Mouse (Mus musculus) heart, postnatal 0 days (tissue): ENCODE measurements around the gene Adcy1. TPM values are rescaled to one million over a fixed set of nuclear protein-coding genes. Genes with fewer than 3 reads are reported as not detected.

ENCODE experiments used
- ATAC-seq: fragments of 200-750 bp; cut with Nextera tagmentation; 2 replicates; pipeline ENCODE4 v1.8.0; 2017; ENCODE audit warnings: low read depth, moderate number of reproducible peaks, moderate library complexity; ENCODE audit not compliant: insufficient read depth
- DNase-seq: peaks from one replicate; pipeline ENCODE4 v3.0.0-alpha.2; 2016; ENCODE audit warnings: low spot score
- H3K27ac ChIP-seq: fragments of 300-500 bp; sonication (generic); 2 replicates; pipeline ENCODE4 v1.5.1; 2014; ENCODE audit warnings: low read depth, mild to moderate bottlenecking
- H3K27me3 ChIP-seq: fragments of 300-500 bp; sonication (generic); 2 replicates; pipeline ENCODE4 v1.6.1; 2014; ENCODE audit warnings: low read length, mixed read lengths; ENCODE audit not compliant: control insufficient read depth, insufficient read depth
- H3K36me3 ChIP-seq: fragments of 300-500 bp; sonication (generic); replicated peaks from 2 replicates; pipeline ENCODE4 v1.6.1; 2014; ENCODE audit warnings: low read length, mixed read lengths; ENCODE audit not compliant: control insufficient read depth, insufficient read depth
- H3K4me1 ChIP-seq: fragments of 300-500 bp; sonication (generic); 2 replicates; pipeline ENCODE4 v1.6.1; 2014; ENCODE audit warnings: antibody characterized with exemption; ENCODE audit not compliant: control insufficient read depth, insufficient read depth
- H3K4me2 ChIP-seq: fragments of 300-500 bp; sonication (generic); 2 replicates; pipeline ENCODE4 v1.6.1; 2014; ENCODE audit warnings: low read depth, mild to moderate bottlenecking, low read length, moderate library complexity
- H3K4me3 ChIP-seq: fragments of 300-500 bp; sonication (generic); 2 replicates; pipeline ENCODE4 v1.5.1; 2014; ENCODE audit warnings: low read depth, low read length
- H3K9ac ChIP-seq: fragments of 300-500 bp; sonication (generic); replicated peaks from 2 replicates; pipeline ENCODE4 v1.6.1; 2014; ENCODE audit warnings: low read depth, low read length, mixed read lengths
- H3K9me3 ChIP-seq: fragments of 300-500 bp; sonication (generic); replicated peaks from 2 replicates; pipeline ENCODE4 v1.6.1; 2016; ENCODE audit warnings: low read length; ENCODE audit not compliant: control insufficient read depth
- CTCF ChIP-seq: IDR thresholded peaks from 2 replicates; pipeline ENCODE4 v1.5.1; 2016; ENCODE audit warnings: antibody characterized with exemption, control low read depth, low read depth
- EP300 ChIP-seq: IDR thresholded peaks from 2 replicates; pipeline ENCODE4 v1.6.1; 2016; ENCODE audit warnings: antibody characterized with exemption, low read depth
- WGBS: fragments of 180-500 bp; shearing (Covaris S2); extraction: QIAGEN DNeasy Blood & Tissue Kit; methylation state at CpG from one replicate; pipeline ENCODE4 v1.1.7; 2014; 5-methylcytosine and 5-hydroxymethylcytosine counted together
- polyA plus RNA-seq: library from polyadenylated mRNA; unstranded; fragments of >200 nt; fragmentation: Nextera tagmentation; extraction: Ambion mirVana; gene quantifications from 2 replicates; pipeline ENCODE4 v1.2.1, GENCODE M21; 2015
- total RNA-seq: library from RNA; depleted of rRNA; stranded (reverse); fragments of >200 nt; gene quantifications from 2 replicates; pipeline ENCODE4 v1.2.3, GENCODE M21; 2014; ENCODE audit warnings: low replicate concordance; rRNA removed

Gene Adcy1
- total RNA-seq (1.6 and 2.9 TPM in 2 replicates), polyA plus RNA-seq (0.22 and 0.30 TPM in 2 replicates)

DNA sequence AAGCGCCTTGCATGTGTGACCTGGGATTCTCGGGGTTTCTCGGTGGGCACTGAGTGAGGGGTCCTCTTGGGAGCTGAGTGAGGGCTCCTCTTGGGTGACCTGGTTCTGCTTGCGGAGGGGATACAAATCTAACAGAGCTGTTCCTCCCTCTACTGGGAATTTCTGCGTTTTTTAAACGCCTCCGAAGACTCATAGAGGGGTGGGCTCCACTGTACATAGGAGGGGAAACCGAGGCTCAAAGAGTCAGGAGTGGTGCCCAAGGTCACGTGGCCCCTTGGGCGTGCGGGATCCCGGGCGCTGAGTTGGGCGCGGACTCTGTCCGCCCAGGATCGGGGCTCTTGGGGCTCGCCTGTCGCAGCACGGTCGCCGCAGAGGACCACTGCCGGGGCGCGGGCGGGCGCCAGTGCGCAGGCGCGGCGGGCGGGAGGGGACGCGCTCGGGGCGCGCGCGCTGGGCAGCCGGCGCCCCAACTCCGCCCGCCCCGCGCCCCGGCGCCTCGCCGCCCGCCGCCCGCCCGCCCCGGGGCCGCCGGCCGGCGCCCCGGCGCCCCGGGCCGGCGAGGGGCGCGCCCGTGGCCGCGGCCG, at the start of gene Adcy1:
Adcy1 (plus strand) TSS at position 489 of the 584 bp plus-strand sequence.
- Histone ChIP-seq H3K4me2 (peak within 1 kb of the TSS; percentile 72), H3K4me3 (peak within 1 kb of the TSS; percentile 48), H3K9ac (no peak within 1 kb of the TSS), H3K27me3 (peaks cover 94% of the 10 kb centered on the region), H3K9me3 (no peaks in the 10 kb centered on the region), H3K4me1 (peaks cover 7% of the 10 kb centered on the region; the same call in 1 of the 2 replicates), H3K27ac (no peak within 1 kb of the TSS), H3K36me3 (no peaks in the 10 kb centered on the region)
- ATAC-seq (peak; percentile 28; the same call in 1 of the 2 replicates), DNase-seq (no peak)
- 1% methylated on average over 22 of the region's 69 CpGs for WGBS
- TF ChIP-seq CTCF (no peak), EP300 (no peak)

GRCm38 (mm10) chr11:7016907-7017306, 46.4 kb upstream of the Adcy1 start:
- Histone ChIP-seq H3K4me2 (no peak overlapping the region), H3K27ac (no peak overlapping the region), H3K27me3 (no peaks in the 10 kb centered on the region), H3K36me3 (no peaks in the 10 kb centered on the region), H3K9ac (no peak overlapping the region), H3K4me3 (no peak overlapping the region), H3K4me1 (no peaks in the 10 kb centered on the region), H3K9me3 (no peaks in the 10 kb centered on the region)
- ATAC-seq: no peak
- DNase-seq: no peak
- TF ChIP-seq CTCF (no peak), EP300 (no peak)
- 83% methylated on average over 12 of the region's 12 CpGs for WGBS

GRCm38 (mm10) chr11:7018078-7018477, 45.2 kb upstream of the Adcy1 start:
- Histone ChIP-seq H3K27me3 (no peaks in the 10 kb centered on the region), H3K9ac (no peak overlapping the region), H3K27ac (no peak overlapping the region), H3K36me3 (no peaks in the 10 kb centered on the region), H3K9me3 (no peaks in the 10 kb centered on the region), H3K4me1 (no peaks in the 10 kb centered on the region), H3K4me2 (no peak overlapping the region), H3K4me3 (no peak overlapping the region)
- 82% methylated on average over 5 of the region's 5 CpGs for WGBS
- TF ChIP-seq CTCF: no peak
- TF ChIP-seq EP300: no peak
- DNase-seq (no peak), ATAC-seq (no peak)

DNA sequence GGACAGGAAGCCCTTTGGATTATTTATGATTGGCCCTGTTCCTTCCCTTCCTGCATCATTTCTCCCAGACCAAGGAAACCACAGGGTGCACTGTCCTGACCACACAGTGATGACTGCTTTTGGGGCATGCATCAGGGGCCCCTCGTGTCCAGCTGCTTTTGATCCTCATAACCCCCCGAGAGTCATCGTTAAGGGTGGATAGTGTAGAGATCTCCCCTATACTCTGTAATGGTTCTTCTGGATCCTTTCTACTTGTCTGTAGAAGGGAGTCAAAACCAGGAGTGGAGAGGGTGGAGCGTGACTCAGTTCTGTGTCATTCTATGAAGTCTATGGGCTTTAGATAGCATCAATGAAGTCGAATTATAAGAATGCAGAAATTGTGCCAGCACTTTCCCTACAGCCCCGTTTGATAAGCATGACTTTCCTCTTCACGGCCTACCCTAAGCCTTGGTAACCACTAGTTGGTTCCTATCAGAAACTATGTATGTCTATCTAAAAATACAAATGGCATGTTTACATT, 44.2 kb upstream of the Adcy1 start:
- 71% methylated on average over 7 of the region's 7 CpGs for WGBS
- ATAC-seq: no peak

DNA sequence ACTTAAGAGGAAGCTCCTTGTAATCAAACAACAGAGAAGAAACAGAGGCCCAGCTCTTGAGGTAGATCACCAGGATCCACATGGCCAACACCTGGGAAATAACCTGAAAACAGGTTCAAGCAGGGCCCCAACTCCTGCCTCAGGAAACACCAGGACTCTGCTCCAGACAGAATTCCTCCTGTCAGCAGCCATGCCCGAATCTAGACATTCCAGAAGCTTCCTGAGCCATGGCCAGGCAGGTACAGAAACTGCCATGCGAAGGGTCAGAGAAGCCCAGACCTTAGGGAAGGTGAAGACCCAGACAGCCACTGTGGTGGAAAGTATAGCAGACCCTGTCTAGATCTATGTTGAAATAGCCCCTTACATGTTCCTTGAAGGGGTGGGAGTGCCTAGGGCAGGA, 30.2 kb upstream of the Adcy1 start:
- Histone ChIP-seq H3K27ac (no peak overlapping the region), H3K4me2 (no peak overlapping the region), H3K9ac (no peak overlapping the region), H3K36me3 (no peaks in the 10 kb centered on the region), H3K4me3 (no peak overlapping the region), H3K27me3 (no peaks in the 10 kb centered on the region), H3K4me1 (no peaks in the 10 kb centered on the region), H3K9me3 (no peaks in the 10 kb centered on the region)
- ATAC-seq: no peak
- no peak for DNase-seq
- TF ChIP-seq EP300: no peak
- no peak for TF ChIP-seq CTCF
- 62% methylated on average over 2 of the region's 2 CpGs for WGBS

More for the DNA sequence above, 44.2 kb upstream of the Adcy1 start:
- Histone ChIP-seq H3K4me2 (no peak overlapping the region), H3K36me3 (no peaks in the 10 kb centered on the region), H3K9ac (no peak overlapping the region), H3K27ac (no peak overlapping the region), H3K9me3 (no peaks in the 10 kb centered on the region), H3K4me3 (no peak overlapping the region), H3K4me1 (no peaks in the 10 kb centered on the region), H3K27me3 (no peaks in the 10 kb centered on the region)
- TF ChIP-seq EP300: no peak
- no peak for TF ChIP-seq CTCF
- DNase-seq: no peak
